Mouse (Mus musculus) embryonic facial prominence, embryonic 15.5 days (tissue): ENCODE data around the gene Sept8. TPM values are rescaled to one million over a fixed set of nuclear protein-coding genes. Genes with fewer than 3 reads are reported as not detected.
"Not testable (repeated sequence)": the region's sequence is repeated elsewhere in the genome, so short reads cannot be mapped to it uniquely, and the experiment has no call there.

Experiments
- ATAC-seq: fragments of 200-750 bp; cut with Nextera tagmentation; 2 replicates; pipeline ENCODE4 v1.8.0; 2017; ENCODE audit warnings: low read depth, moderate TSS enrichment; ENCODE audit not compliant: insufficient number of reproducible peaks, low FRiP score, low TSS enrichment
- H3K27ac ChIP-seq: fragments of 300-500 bp; sonication (generic); replicated peaks from 2 replicates; pipeline ENCODE4 v1.5.1; 2015; ENCODE audit warnings: mild to moderate bottlenecking, inconsistent platforms
- H3K27me3 ChIP-seq: fragments of 300-500 bp; sonication (generic); 2 replicates; pipeline ENCODE4 v1.6.1; 2015; ENCODE audit warnings: inconsistent platforms
- H3K36me3 ChIP-seq: fragments of 300-500 bp; sonication (generic); 2 replicates; pipeline ENCODE4 v1.6.1; 2015; ENCODE audit warnings: mild to moderate bottlenecking, inconsistent platforms
- H3K4me1 ChIP-seq: fragments of 300-500 bp; sonication (generic); 2 replicates; pipeline ENCODE4 v1.6.1; 2015; ENCODE audit warnings: inconsistent platforms
- H3K4me2 ChIP-seq: fragments of 300-500 bp; sonication (generic); replicated peaks from 2 replicates; pipeline ENCODE4 v1.6.1; 2015; ENCODE audit warnings: mild to moderate bottlenecking, inconsistent platforms
- H3K4me3 ChIP-seq: fragments of 300-500 bp; sonication (generic); replicated peaks from 2 replicates; pipeline ENCODE4 v1.5.1; 2015; ENCODE audit warnings: mild to moderate bottlenecking, inconsistent platforms
- H3K9ac ChIP-seq: fragments of 300-500 bp; sonication (generic); 2 replicates; pipeline ENCODE4 v1.6.1; 2015; ENCODE audit warnings: inconsistent platforms
- H3K9me3 ChIP-seq: fragments of 300-500 bp; sonication (generic); replicated peaks from 2 replicates; pipeline ENCODE4 v1.6.1; 2016; ENCODE audit warnings: inconsistent platforms
- WGBS: fragments of 180-500 bp; shearing (Covaris S2); methylation state at CpG from one replicate; pipeline ENCODE4 v1.1.7; 2015; 5-methylcytosine and 5-hydroxymethylcytosine counted together
- polyA plus RNA-seq: library from polyadenylated mRNA; unstranded; fragments of >200 nt; fragmentation: Nextera tagmentation; extraction: Ambion mirVana; gene quantifications from 2 replicates; pipeline ENCODE4 v1.2.1, GENCODE M21; 2015

The Sept8 gene
- polyA plus RNA-seq, 1 experiment from 2014 or later, result 47.9 TPM

DNA sequence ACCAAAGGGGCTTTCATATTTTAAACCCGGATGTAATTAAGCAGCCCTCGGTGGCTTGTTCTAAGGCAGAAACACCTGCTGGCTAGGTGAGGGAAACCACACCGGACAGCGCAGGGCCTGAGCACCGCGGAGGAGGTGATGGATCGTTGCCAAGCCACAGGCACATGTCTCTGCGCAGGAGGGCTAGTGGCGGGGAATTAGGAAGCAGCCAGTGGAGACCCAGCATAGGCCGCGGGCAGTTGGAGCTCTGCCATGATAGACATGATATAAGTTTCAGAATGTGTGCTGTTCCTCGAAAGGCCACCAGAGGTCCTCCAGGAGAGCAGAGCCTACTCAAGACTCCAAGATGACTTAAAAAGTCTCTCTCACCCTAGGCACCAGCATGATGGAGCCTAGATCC lies 32.7 kb downstream of the Sept8 start:
- Histone ChIP-seq H3K4me1 (0 out of 2 replicates have a peak, but pooled peaks cover 2% of the 10 kb centered on the region), H3K9ac (no peak overlapping the region), H3K27ac (no peak overlapping the region), H3K36me3 (no peaks in the 10 kb centered on the region), H3K27me3 (no peaks in the 10 kb centered on the region), H3K4me2 (no peak overlapping the region), H3K9me3 (no peaks in the 10 kb centered on the region), H3K4me3 (no peak overlapping the region)
- ATAC-seq, result no peak; the same call in 1 of the 2 replicates
- WGBS, result 57% methylated on average over 12 of the region's 12 CpGs

DNA sequence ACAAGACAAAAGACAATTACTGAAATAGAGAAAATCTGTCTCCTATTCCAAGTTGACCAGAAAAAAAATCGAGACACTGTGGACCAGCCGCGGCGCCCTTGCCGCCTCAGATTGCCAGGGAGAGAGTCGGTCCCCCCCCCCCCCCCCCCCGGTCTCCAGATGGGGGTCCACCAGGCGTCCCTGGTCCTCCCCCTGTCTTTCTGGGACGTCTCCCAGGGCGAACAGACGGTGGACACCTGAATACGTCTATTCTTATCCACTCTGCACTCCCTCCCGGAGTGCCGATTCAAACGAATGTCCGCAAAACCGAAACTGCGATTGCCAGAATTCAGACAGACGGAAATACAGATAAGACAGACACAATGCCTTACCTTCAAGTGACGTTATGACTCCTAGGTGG lies 37.5 kb downstream of the Sept8 start:
- WGBS, result 88% methylated on average over 14 of the region's 20 CpGs
- H3K9ac ChIP-seq, ATAC-seq, H3K27ac ChIP-seq, H3K4me1 ChIP-seq, H3K4me2 ChIP-seq, H3K27me3 ChIP-seq, H3K9me3 ChIP-seq, H3K36me3 ChIP-seq, H3K4me3 ChIP-seq: not testable (repeated sequence)

DNA sequence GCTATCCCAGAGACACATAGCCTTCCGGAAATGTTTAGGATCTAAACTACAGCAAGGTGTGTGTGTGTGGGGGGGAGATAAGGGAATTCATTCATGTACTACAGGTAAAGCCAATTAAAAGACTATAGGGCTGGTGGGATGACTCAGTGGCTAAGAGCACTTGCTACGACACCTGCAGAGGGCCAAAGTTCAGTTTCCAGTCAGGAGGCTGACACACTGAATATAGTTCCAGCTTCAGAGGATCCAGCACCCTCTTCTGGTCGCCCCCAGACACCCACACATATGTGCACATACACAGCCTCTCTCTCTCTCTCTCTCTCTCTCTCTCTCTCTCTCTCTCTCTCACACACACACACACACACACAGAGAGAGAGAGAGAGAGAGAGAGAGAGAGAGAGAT lies 38.9 kb downstream of the Sept8 start:
- H3K9me3 ChIP-seq, H3K4me2 ChIP-seq, H3K4me3 ChIP-seq, H3K36me3 ChIP-seq, ATAC-seq, H3K9ac ChIP-seq, H3K27me3 ChIP-seq, H3K27ac ChIP-seq, H3K4me1 ChIP-seq: not testable (repeated sequence)
- WGBS, result 88% methylated on average over 2 of the region's 3 CpGs

GRCm38 (mm10) chr11:53559980-53560379 lies 40.9 kb downstream of the Sept8 start:
- not testable (repeated sequence) for H3K4me1 ChIP-seq, H3K27ac ChIP-seq, H3K4me2 ChIP-seq, H3K9me3 ChIP-seq, H3K36me3 ChIP-seq, H3K9ac ChIP-seq, H3K4me3 ChIP-seq, ATAC-seq, H3K27me3 ChIP-seq
- WGBS, result 69% methylated on average over 2 of the region's 3 CpGs

DNA sequence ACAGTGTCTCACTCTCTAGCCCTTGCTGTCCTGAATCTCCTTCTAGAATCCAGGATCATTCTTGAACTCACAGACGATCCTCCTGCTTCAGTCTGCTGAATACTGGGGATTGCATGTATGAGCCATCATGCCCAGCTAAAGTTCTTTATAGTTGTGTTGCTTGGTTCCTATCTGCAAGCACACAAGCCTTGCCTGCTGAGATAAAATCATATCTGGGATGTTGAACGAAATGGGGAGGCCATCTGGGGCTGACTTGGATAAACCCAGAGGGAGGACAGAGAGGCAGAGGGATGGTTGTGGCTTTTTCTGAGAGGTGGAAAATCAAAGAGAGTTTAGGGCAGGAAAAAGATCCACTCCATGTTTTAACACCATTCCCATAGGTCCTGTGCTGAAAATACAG lies 42.9 kb downstream of the Sept8 start:
- 78% methylated on average over 2 of the region's 2 CpGs for WGBS
- ATAC-seq, result no peak

GRCm38 (mm10) chr11:53566646-53567045 lies 47.6 kb downstream of the Sept8 start:
- no peaks in the 10 kb centered on the region for H3K9me3 ChIP-seq
- no peak for ATAC-seq

More for the DNA sequence above, 42.9 kb downstream of the Sept8 start:
- no peaks in the 10 kb centered on the region for H3K36me3 ChIP-seq
- H3K4me2 ChIP-seq, result no peak overlapping the region
- H3K4me1 ChIP-seq, result 0 out of 2 replicates have a peak, but pooled peaks cover 4% of the 10 kb centered on the region
- H3K4me3 ChIP-seq, result no peak overlapping the region
- H3K9ac ChIP-seq, result no peak overlapping the region
- H3K27ac ChIP-seq, result no peak overlapping the region
- H3K27me3 ChIP-seq, result no peaks in the 10 kb centered on the region
- no peaks in the 10 kb centered on the region for H3K9me3 ChIP-seq

GRCm38 (mm10) chr11:53567224-53568014 lies 48.4 kb downstream of the Sept8 start, which contains the start of gene Kif3a:
Gene Kif3a (plus strand): TSS chr11:53567379.
- Histone ChIP-seq H3K4me3 (peak within 1 kb of the TSS; percentile 66), H3K36me3 (peaks cover 12% of the 10 kb centered on the region; the same call in 1 of the 2 replicates), H3K9me3 (no peaks in the 10 kb centered on the region), H3K9ac (peak within 1 kb of the TSS; percentile 63), H3K27me3 (no peaks in the 10 kb centered on the region), H3K4me2 (peak within 1 kb of the TSS; percentile 76), H3K4me1 (peaks cover 12% of the 10 kb centered on the region; the same call in 1 of the 2 replicates), H3K27ac (peak within 1 kb of the TSS; percentile 17; the same call in 1 of the 2 replicates)
- under 1% methylated on average over 64 of the region's 69 CpGs for WGBS
- ATAC-seq, result peak; percentile 96

More at GRCm38 (mm10) chr11:53566646-53567045, 47.6 kb downstream of the Sept8 start:
- Histone ChIP-seq H3K4me3 (peak overlapping the region; percentile 66), H3K4me2 (peak overlapping the region; percentile 76), H3K27me3 (no peaks in the 10 kb centered on the region), H3K36me3 (peaks cover 12% of the 10 kb centered on the region; the same call in 1 of the 2 replicates), H3K9ac (0 out of 2 replicates have a peak overlapping the region, but pooled peaks have one; percentile 63), H3K27ac (no peak overlapping the region), H3K4me1 (peaks cover 12% of the 10 kb centered on the region; the same call in 1 of the 2 replicates)
- WGBS, result 88% methylated on average over 4 of the region's 4 CpGs

GRCm38 (mm10) chr11:53580562-53580961 lies 61.5 kb downstream of the Sept8 start:
- Histone ChIP-seq H3K27me3 (no peaks in the 10 kb centered on the region), H3K36me3 (peaks cover 49% of the 10 kb centered on the region)

DNA sequence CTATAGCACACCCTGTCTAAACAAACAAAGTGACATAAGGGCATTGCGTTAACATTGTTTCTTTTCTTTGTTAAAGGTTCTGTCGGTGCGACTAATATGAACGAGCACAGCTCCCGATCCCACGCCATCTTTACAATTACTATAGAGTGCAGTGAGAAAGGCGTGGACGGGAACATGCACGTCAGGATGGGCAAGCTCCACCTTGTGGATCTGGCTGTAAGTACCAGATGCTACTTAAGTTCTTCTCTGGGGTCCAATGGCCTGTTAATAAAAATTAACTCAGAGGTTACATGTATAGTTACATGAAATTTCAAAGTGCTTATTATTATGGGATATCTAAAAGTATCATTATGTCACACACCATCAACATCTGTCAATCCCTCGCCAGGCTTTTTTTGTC lies 64.1 kb downstream of the Sept8 start:
- no peak overlapping the region for H3K4me3 ChIP-seq
- ATAC-seq, result no peak
- no peaks in the 10 kb centered on the region for H3K4me1 ChIP-seq
- H3K36me3 ChIP-seq, result peaks cover 60% of the 10 kb centered on the region
- no peak overlapping the region for H3K27ac ChIP-seq
- no peak overlapping the region for H3K4me2 ChIP-seq
- H3K9me3 ChIP-seq, result no peaks in the 10 kb centered on the region
- H3K27me3 ChIP-seq, result no peaks in the 10 kb centered on the region
- no peak overlapping the region for H3K9ac ChIP-seq
- WGBS, result 76% methylated on average over 10 of the region's 10 CpGs

More at GRCm38 (mm10) chr11:53580562-53580961, 61.5 kb downstream of the Sept8 start:
- 91% methylated on average over 3 of the region's 3 CpGs for WGBS
- ATAC-seq, result no peak
- H3K9ac ChIP-seq, result no peak overlapping the region
- H3K9me3 ChIP-seq, result no peaks in the 10 kb centered on the region
- H3K4me3 ChIP-seq, result no peak overlapping the region
- H3K4me2 ChIP-seq, result no peak overlapping the region
- H3K4me1 ChIP-seq, result no peaks in the 10 kb centered on the region
- no peak overlapping the region for H3K27ac ChIP-seq

DNA sequence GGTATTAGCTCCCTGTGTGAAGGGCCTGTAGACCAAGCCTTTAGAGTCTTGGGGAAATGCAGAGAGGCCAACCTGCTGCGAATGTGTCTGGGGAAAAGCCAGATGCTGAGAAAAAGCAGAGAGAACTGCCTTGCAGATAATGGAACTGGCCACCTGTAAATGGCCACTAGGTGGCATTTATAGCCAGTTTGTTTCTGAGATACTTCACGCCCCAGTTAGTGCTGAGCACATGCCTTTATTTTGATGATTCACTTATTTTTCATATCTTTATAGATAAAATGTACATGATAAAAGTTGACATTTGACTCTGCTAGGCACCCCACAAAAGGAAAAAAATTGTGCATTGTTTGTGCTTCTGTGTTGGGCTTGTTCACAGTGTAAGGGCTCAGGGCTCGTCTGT lies 65.8 kb downstream of the Sept8 start:
- no peak for ATAC-seq
- no peaks in the 10 kb centered on the region for H3K9me3 ChIP-seq
- no peak overlapping the region for H3K4me3 ChIP-seq
- no peak overlapping the region for H3K4me2 ChIP-seq
- H3K27ac ChIP-seq, result no peak overlapping the region
- no peaks in the 10 kb centered on the region for H3K4me1 ChIP-seq
- WGBS, result 68% methylated on average over 3 of the region's 3 CpGs
- H3K9ac ChIP-seq, result no peak overlapping the region
- H3K27me3 ChIP-seq, result no peaks in the 10 kb centered on the region
- peaks cover 66% of the 10 kb centered on the region for H3K36me3 ChIP-seq

- H3K4me1 ChIP-seq, result no peaks in the 10 kb centered on the region
- no peak overlapping the region for H3K4me3 ChIP-seq
- WGBS, result 92% methylated on average over 6 of the region's 6 CpGs
- no peak overlapping the region for H3K9ac ChIP-seq
- no peaks in the 10 kb centered on the region for H3K27me3 ChIP-seq
- peaks cover 61% of the 10 kb centered on the region for H3K36me3 ChIP-seq
- no peak overlapping the region for H3K27ac ChIP-seq
- H3K9me3 ChIP-seq, result no peaks in the 10 kb centered on the region
- no peak overlapping the region for H3K4me2 ChIP-seq
- ATAC-seq, result no peak
These were observed 66.5 kb downstream of the Sept8 start for GRCm38 (mm10) chr11:53585510-53585909.
